In the genomic region with DNA sequence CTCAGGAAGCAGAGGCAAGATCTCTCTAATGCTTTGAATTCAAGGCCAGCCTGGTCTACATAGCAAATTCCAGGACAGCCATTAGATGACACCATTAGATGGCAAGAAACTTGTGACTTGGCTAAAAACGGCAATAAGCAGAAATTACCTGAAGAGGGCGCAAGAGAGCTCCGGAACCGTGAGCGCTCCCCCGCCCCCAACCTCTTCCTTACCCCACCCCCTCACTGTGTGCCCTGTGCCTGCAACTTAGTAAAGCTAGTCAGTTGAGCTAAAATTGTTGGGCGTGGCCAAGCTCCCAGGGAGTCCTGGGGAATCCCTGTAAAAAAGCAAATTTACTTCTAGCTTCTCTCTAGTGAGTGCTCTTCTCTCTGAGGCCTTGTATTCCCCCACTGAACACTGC, we compare ENCODE assay signal across 8 mouse cellular contexts. TPM values are rescaled to one million over a fixed set of nuclear protein-coding genes. Genes with fewer than 3 reads are reported as not detected.
DNase-seq lines count a peak whose midpoint lies in the region; ATAC-seq and TF ChIP-seq lines count a peak whose summit lies in the region.

No protein-coding gene starts in this region.

- no peaks in the 10 kb centered on the region for H3K36me3 ChIP-seq in neural tube, embryonic 15.5 days
- no peaks in the 10 kb centered on the region for H3K36me3 ChIP-seq in forebrain, embryonic 16.5 days (ENCODE audit: control insufficient read depth, insufficient read depth)
- H3K36me3 ChIP-seq in intestine, postnatal 0 days (ENCODE audit: control insufficient read depth, insufficient read depth) = no peaks in the 10 kb centered on the region
- H3K36me3 ChIP-seq in liver, adult 2 months (ENCODE audit: control insufficient read depth, insufficient read depth, low read length) = no peaks in the 10 kb centered on the region

- no peak overlapping the region for H3K4me2 ChIP-seq in neural tube, embryonic 15.5 days
- no peak overlapping the region for H3K4me2 ChIP-seq in forebrain, embryonic 16.5 days (ENCODE audit: low read length)
- no peak overlapping the region for H3K4me2 ChIP-seq in intestine, postnatal 0 days (replicated peaks; ENCODE audit: low read depth)

- H3K4me1 ChIP-seq in neural tube, embryonic 15.5 days = no peaks in the 10 kb centered on the region
- peaks cover 43% of the 10 kb centered on the region for H3K4me1 ChIP-seq in bone marrow macrophage, adult 2 months (ENCODE audit: control insufficient read depth, insufficient read depth, low read length)
- no peaks in the 10 kb centered on the region for H3K4me1 ChIP-seq in forebrain, embryonic 16.5 days (replicated peaks; ENCODE audit: control insufficient read depth, insufficient read depth, low read length)
- no peaks in the 10 kb centered on the region for H3K4me1 ChIP-seq in intestine, postnatal 0 days (replicated peaks; ENCODE audit: control insufficient read depth, insufficient read depth, low read length)
- peaks cover 21% of the 10 kb centered on the region for H3K4me1 ChIP-seq in liver, adult 2 months (ENCODE audit: control insufficient read depth, insufficient read depth, low read length)

- H3K4me3 ChIP-seq in neural tube, embryonic 15.5 days (replicated peaks) = no peak overlapping the region
- H3K4me3 ChIP-seq in bone marrow macrophage, adult 2 months (ENCODE audit: insufficient read depth, low read length) = no peak overlapping the region
- H3K4me3 ChIP-seq in forebrain, embryonic 16.5 days (replicated peaks; ENCODE audit: low read length) = no peak overlapping the region
- H3K4me3 ChIP-seq in intestine, postnatal 0 days (ENCODE audit: low read depth, low read length) = no peak overlapping the region
- H3K4me3 ChIP-seq in liver, adult 2 months (ENCODE audit: insufficient read depth, low read depth, low read length) = no peak overlapping the region

- no peak overlapping the region for H3K27ac ChIP-seq in neural tube, embryonic 15.5 days (replicated peaks)
- peak overlapping the region; percentile 75 for H3K27ac ChIP-seq in bone marrow macrophage, adult 2 months (ENCODE audit: insufficient read depth, low read depth, low read length)
- H3K27ac ChIP-seq in forebrain, embryonic 16.5 days (ENCODE audit: low read length) = no peak overlapping the region
- no peak overlapping the region for H3K27ac ChIP-seq in intestine, postnatal 0 days (ENCODE audit: low read depth, low read length)
- 0 out of 2 replicates have a peak overlapping the region, but pooled peaks have one; percentile 15 for H3K27ac ChIP-seq in liver, adult 2 months (replicated peaks; ENCODE audit: insufficient read depth, low read depth, low read length)

- H3K27me3 ChIP-seq in neural tube, embryonic 15.5 days (replicated peaks) = 0 out of 2 replicates have a peak, but pooled peaks cover 10% of the 10 kb centered on the region
- no peaks in the 10 kb centered on the region for H3K27me3 ChIP-seq in forebrain, embryonic 16.5 days (replicated peaks; ENCODE audit: control insufficient read depth, insufficient read depth, low read length)
- H3K27me3 ChIP-seq in intestine, postnatal 0 days (replicated peaks; ENCODE audit: control insufficient read depth, insufficient read depth, low read length) = no peaks in the 10 kb centered on the region
- H3K27me3 ChIP-seq in liver, adult 2 months (ENCODE audit: control insufficient read depth, insufficient read depth, low read length) = no peaks in the 10 kb centered on the region

- DNase-seq in neural tube, embryonic 10.5 days (ENCODE audit: extremely low spot score, low spot score) = peak; percentile 47
- peak; percentile 67 for DNase-seq in liver, adult 2 months (ENCODE audit: extremely low read depth, low read depth, low spot score)
- peak; percentile 86 for DNase-seq in naive thymus-derived CD4-positive, alpha-beta T cell, adult 2 months (ENCODE audit: low read depth)
- DNase-seq in thymus, postnatal 10 days (ENCODE audit: low spot score in 2 of 2) = peak; percentile 49 to 76

- peak; percentile 43; the same call in 1 of the 2 replicates for TF ChIP-seq CTCF in bone marrow macrophage, adult 2 months (IDR thresholded peaks at IDR 0.05; ENCODE audit: low read depth, low read length)
- TF ChIP-seq CTCF in intestine, postnatal 0 days (IDR thresholded peaks at IDR 0.05; ENCODE audit: low read depth) = peak; percentile 74
- TF ChIP-seq CTCF in liver, adult 2 months (IDR thresholded peaks at IDR 0.05; ENCODE audit: low read depth, low read length) = peak; percentile 49

- 29% methylated on average over 7 of the region's 7 CpGs for WGBS in neural tube, embryonic 15.5 days
- WGBS in forebrain, embryonic 16.5 days = 31% methylated on average over 7 of the region's 7 CpGs
- WGBS in intestine, postnatal 0 days = 26% methylated on average over 7 of the region's 7 CpGs
- WGBS in liver, adult 2 months = 1% methylated on average over 7 of the region's 7 CpGs

- H3K9ac ChIP-seq in neural tube, embryonic 15.5 days (replicated peaks) = no peak overlapping the region
- H3K9ac ChIP-seq in forebrain, embryonic 16.5 days (replicated peaks; ENCODE audit: low read depth, low read length) = no peak overlapping the region
- H3K9ac ChIP-seq in intestine, postnatal 0 days (ENCODE audit: low read depth, low read length) = no peak overlapping the region
- no peak overlapping the region for H3K9ac ChIP-seq in liver, adult 2 months (ENCODE audit: low read depth, low read length)

- no peaks in the 10 kb centered on the region for H3K79me2 ChIP-seq in liver, adult 2 months (ENCODE audit: control insufficient read depth, insufficient read depth, low read length)

- TF ChIP-seq POLR2A in bone marrow macrophage, adult 2 months (IDR thresholded peaks at IDR 0.05; ENCODE audit: borderline replicate concordance, low read depth, low read length) = no peak
- no peak for TF ChIP-seq POLR2A in liver, adult 2 months (IDR thresholded peaks at IDR 0.05; ENCODE audit: extremely low read depth, insufficient read depth, low read length)

- ATAC-seq in neural tube, embryonic 15.5 days (ENCODE audit: low FRiP score) = no peak
- ATAC-seq in forebrain, embryonic 16.5 days = 0 out of 2 replicates have a peak, but pooled peaks have one; percentile 31
- peak; percentile 29; the same call in 1 of the 2 replicates for ATAC-seq in intestine, postnatal 0 days

- no peaks in the 10 kb centered on the region for H3K9me3 ChIP-seq in neural tube, embryonic 15.5 days (replicated peaks)
- H3K9me3 ChIP-seq in forebrain, embryonic 16.5 days (ENCODE audit: control insufficient read depth, low read length) = no peaks in the 10 kb centered on the region
- no peaks in the 10 kb centered on the region for H3K9me3 ChIP-seq in intestine, postnatal 0 days (ENCODE audit: control insufficient read depth)

RNA-seq across cellular contexts. Expression of a gene that starts 47.5 kb away (rescaled TPM):
- 87.2 and 88.0 TPM in 2 replicates for polyA plus RNA-seq in neural tube, embryonic 15.5 days (2015; fragmentation: Nextera tagmentation; extraction: Ambion mirVana)
- 8.4 and 9.8 TPM in 2 replicates for polyA plus RNA-seq in bone marrow macrophage, adult 2 months (2012; ENCODE audit: insufficient read depth, insufficient read length, missing spikeins)
- 72.2 and 80.1 TPM in 2 replicates for polyA plus RNA-seq in forebrain, embryonic 16.5 days (2015; fragmentation: Nextera tagmentation; extraction: Ambion mirVana)
- polyA plus RNA-seq in intestine, postnatal 0 days (2015; fragmentation: Nextera tagmentation; extraction: Ambion mirVana) = 8.5 TPM in 2 replicates
- total RNA-seq in liver, adult 2 months (2014; rRNA removed) = 30.7 and 32.4 TPM in 2 replicates
- 10.6 and 12.3 TPM in 2 replicates for polyA plus RNA-seq in liver, adult 2 months (2012; rRNA removed)

Comparison
In these comparisons a context has a peak if more than half of its experiments do, and no peak if none do; other contexts are left out.
1. H3K27ac ChIP-seq: peak in bone marrow macrophage, adult 2 months (single experiment) and liver, adult 2 months (single experiment); none in neural tube, embryonic 15.5 days (single experiment), forebrain, embryonic 16.5 days (single experiment) and intestine, postnatal 0 days (single experiment).
2. Peak in every context shown above with its lines, with median percentiles within 50 percentile points of each other: DNase-seq and CTCF ChIP-seq.